In genomic region chr8:121609251-121609650, GRCm38 (mm10) we compare ENCODE assay signal across 22 mouse cellular contexts. TPM values are rescaled to one million over a fixed set of nuclear protein-coding genes. Genes with fewer than 3 reads are reported as not detected.
"Had no signal": no experiment of that assay in that cellular context is flagged by ENCODE, and none has a peak within 500 bp of the region (broad histone marks: within the 10 kb centered on the region; RNA-seq: fewer than 3 reads in every experiment).

No protein-coding gene starts in this region.

- H3K4me1 ChIP-seq: embryonic facial prominence, embryonic 10.5 days; embryonic facial prominence, embryonic 12.5 days; embryonic facial prominence, embryonic 13.5 days; embryonic facial prominence, embryonic 15.5 days; forebrain, embryonic 12.5 days; forebrain, embryonic 13.5 days; forebrain, embryonic 15.5 days had no signal

- H3K4me3 ChIP-seq: embryonic facial prominence, embryonic 10.5 days; embryonic facial prominence, embryonic 12.5 days; embryonic facial prominence, embryonic 13.5 days; embryonic facial prominence, embryonic 15.5 days; erythroblast, embryonic 14.5 days; forebrain, embryonic 10.5 days; forebrain, embryonic 12.5 days; forebrain, embryonic 13.5 days; forebrain, embryonic 15.5 days; gastrocnemius, adult 2 months; heart, adult 2 months had no signal

- H3K27ac ChIP-seq: embryonic facial prominence, embryonic 10.5 days; embryonic facial prominence, embryonic 12.5 days; embryonic facial prominence, embryonic 13.5 days; embryonic facial prominence, embryonic 15.5 days; forebrain, embryonic 10.5 days; forebrain, embryonic 12.5 days; forebrain, embryonic 13.5 days; forebrain, embryonic 15.5 days; gastrocnemius, adult 2 months; heart, adult 2 months had no signal

- DNase-seq: cerebellum, adult 8-10 months; cerebellum, adult 9-10 months; cerebellum, adult 9-11 months; embryo, embryonic 11 days; forebrain, postnatal 0 days; gastrocnemius, adult 2 months; gastrocnemius, postnatal 10 days; gastrocnemius, postnatal 14 days; gastrocnemius, postnatal 25 days; gastrocnemius, postnatal 36 days; heart, adult 18-20 months; heart, adult 2 months had no signal

RNA-seq across cellular contexts. Expression of gene Zcchc14, which starts 43.5 kb away (rescaled TPM):
- total RNA-seq: granulocyte monocyte progenitor cell, adult 5-6 weeks had no signal
- polyA plus RNA-seq: erythroblast, embryonic 14.5 days had no signal
